8 mouse cellular contexts compared by ENCODE assay signal in genomic region chr3:99253497-99254451, GRCm38 (mm10). TPM values are rescaled to one million over a fixed set of nuclear protein-coding genes. Genes with fewer than 3 reads are reported as not detected.
DNase-seq lines count a peak whose midpoint lies in the region; ATAC-seq and TF ChIP-seq lines count a peak whose summit lies in the region.

No protein-coding gene starts in this region.

- peak overlapping the region; percentile 51 for H3K4me3 ChIP-seq in heart, adult 2 months
- peak overlapping the region; percentile 33 for H3K4me3 ChIP-seq in forebrain, embryonic 15.5 days
- H3K4me3 ChIP-seq in hindbrain, postnatal 0 days (ENCODE audit: low read length), result peak overlapping the region; percentile 28
- H3K4me3 ChIP-seq in stomach, postnatal 0 days (ENCODE audit: low read depth, low read length), result peak overlapping the region; percentile 47

- peak; percentile 63 for ATAC-seq in forebrain, embryonic 15.5 days (replicated peaks)
- peak; percentile 36; the same call in 1 of the 2 replicates for ATAC-seq in hindbrain, postnatal 0 days
- 0 out of 2 replicates have a peak, but pooled peaks have one; percentile 25 for ATAC-seq in stomach, postnatal 0 days (ENCODE audit: low FRiP score, low TSS enrichment)

- WGBS in heart, adult 2 months, result 1% methylated on average over 73 of the region's 73 CpGs
- WGBS in forebrain, embryonic 15.5 days, result under 1% methylated on average over 72 of the region's 73 CpGs
- under 1% methylated on average over 69 of the region's 73 CpGs for WGBS in hindbrain, postnatal 0 days
- WGBS in stomach, postnatal 0 days, result 1% methylated on average over 73 of the region's 73 CpGs

- H3K4me1 ChIP-seq in heart, adult 2 months (ENCODE audit: control insufficient read depth, insufficient read depth, low read length), result no peaks in the 10 kb centered on the region
- H3K4me1 ChIP-seq in forebrain, embryonic 15.5 days, result peaks cover 13% of the 10 kb centered on the region
- H3K4me1 ChIP-seq in hindbrain, postnatal 0 days (ENCODE audit: insufficient read depth, low read length), result no peaks in the 10 kb centered on the region
- no peaks in the 10 kb centered on the region for H3K4me1 ChIP-seq in stomach, postnatal 0 days (replicated peaks; ENCODE audit: control insufficient read depth, insufficient read depth)

- intact Hi-C loops in heart, adult 2 months (cut with DNase I), result loop anchor here (10.0 kb wide), 1 partner anchor 571 kb away; no protein-coding TSS in a partner anchor

- H3K36me3 ChIP-seq in heart, adult 2 months (ENCODE audit: control insufficient read depth, insufficient read depth, low read length), result no peaks in the 10 kb centered on the region
- H3K36me3 ChIP-seq in forebrain, embryonic 15.5 days, result no peaks in the 10 kb centered on the region
- no peaks in the 10 kb centered on the region for H3K36me3 ChIP-seq in hindbrain, postnatal 0 days (ENCODE audit: insufficient read depth, low read length)
- H3K36me3 ChIP-seq in stomach, postnatal 0 days (ENCODE audit: control insufficient read depth, insufficient read depth, low read length), result no peaks in the 10 kb centered on the region

- peak; percentile 33 to 64 for DNase-seq in heart, adult 2 months
- DNase-seq in heart, postnatal 4 days, result no peak
- DNase-seq in NIH3T3 (ENCODE audit: low read depth), result peak; percentile 91
- DNase-seq in hindbrain, postnatal 0 days (ENCODE audit: low spot score), result no peak
- DNase-seq in lung, postnatal 36 days, result peak; percentile 8
- no peak for DNase-seq in stomach, postnatal 0 days (ENCODE audit: low spot score)
- DNase-seq in frontal cortex, postnatal 10 days (ENCODE audit: low spot score in 2 of 2), result no peak

- H3K27ac ChIP-seq in heart, adult 2 months, result no peak overlapping the region
- no peak overlapping the region for H3K27ac ChIP-seq in forebrain, embryonic 15.5 days (replicated peaks)
- no peak overlapping the region for H3K27ac ChIP-seq in hindbrain, postnatal 0 days
- H3K27ac ChIP-seq in stomach, postnatal 0 days (replicated peaks), result no peak overlapping the region

- peaks cover 53% of the 10 kb centered on the region for H3K27me3 ChIP-seq in heart, adult 2 months (ENCODE audit: control insufficient read depth, insufficient read depth, low read length)
- peaks cover 93% of the 10 kb centered on the region for H3K27me3 ChIP-seq in forebrain, embryonic 15.5 days
- H3K27me3 ChIP-seq in hindbrain, postnatal 0 days (ENCODE audit: insufficient read depth, low read length), result peaks cover 92% of the 10 kb centered on the region
- H3K27me3 ChIP-seq in stomach, postnatal 0 days (ENCODE audit: control insufficient read depth, insufficient read depth, low read length), result peaks cover 44% of the 10 kb centered on the region

- no peak for TF ChIP-seq EP300 in heart, adult 2 months (IDR thresholded peaks at IDR 0.05; ENCODE audit: insufficient read depth, low read depth, low read length)
- no peak for TF ChIP-seq EP300 in stomach, postnatal 0 days (optimal IDR thresholded peaks at IDR 0.05)

- peak overlapping the region; percentile 44; the same call in 1 of the 2 replicates for H3K9ac ChIP-seq in heart, adult 2 months (ENCODE audit: low read depth, low read length)
- H3K9ac ChIP-seq in forebrain, embryonic 15.5 days (replicated peaks), result 0 out of 2 replicates have a peak overlapping the region, but pooled peaks have one; percentile 17
- H3K9ac ChIP-seq in hindbrain, postnatal 0 days (replicated peaks; ENCODE audit: low read length), result no peak overlapping the region
- H3K9ac ChIP-seq in stomach, postnatal 0 days (ENCODE audit: low read length), result peak overlapping the region; percentile 31; the same call in 1 of the 2 replicates

- peak overlapping the region; percentile 43 for H3K4me2 ChIP-seq in forebrain, embryonic 15.5 days (replicated peaks)
- H3K4me2 ChIP-seq in hindbrain, postnatal 0 days (ENCODE audit: low read depth, low read length), result peak overlapping the region; percentile 48
- peak overlapping the region; percentile 76 for H3K4me2 ChIP-seq in stomach, postnatal 0 days (replicated peaks; ENCODE audit: low read depth)

- no peak for TF ChIP-seq CTCF in heart, adult 2 months (IDR thresholded peaks at IDR 0.05)
- no peak for TF ChIP-seq CTCF in hindbrain, postnatal 0 days (IDR thresholded peaks at IDR 0.05; ENCODE audit: low read depth)
- no peak for TF ChIP-seq CTCF in stomach, postnatal 0 days (IDR thresholded peaks at IDR 0.05; ENCODE audit: low read depth)

- H3K9me3 ChIP-seq in forebrain, embryonic 15.5 days, result no peaks in the 10 kb centered on the region
- no peaks in the 10 kb centered on the region for H3K9me3 ChIP-seq in hindbrain, postnatal 0 days (ENCODE audit: low read length)
- H3K9me3 ChIP-seq in stomach, postnatal 0 days (ENCODE audit: control insufficient read depth, low read length), result no peaks in the 10 kb centered on the region

- TF ChIP-seq POLR2A in heart, adult 2 months (IDR thresholded peaks at IDR 0.05; ENCODE audit: insufficient read depth, low read depth, low read length), result no peak

- no peaks in the 10 kb centered on the region for H3K79me2 ChIP-seq in heart, adult 2 months (replicated peaks; ENCODE audit: control insufficient read depth, insufficient read depth, low read length)

RNA-seq across cellular contexts. Expression of gene Tbx15, which starts 13.6 kb away (rescaled TPM):
- under 1 TPM; 0.07 to 0.29 TPM for total RNA-seq in heart, adult 2 months (2021)
- 0.18 and 0.27 TPM in 2 replicates for polyA plus RNA-seq in heart, adult 2 months (2012; rRNA removed)
- total RNA-seq in heart, postnatal 4 days (2021), result under 1 TPM; 0.36 to 0.52 TPM
- 0.56 and 0.69 TPM in 2 replicates for polyA plus RNA-seq in forebrain, embryonic 15.5 days (2015; fragmentation: Nextera tagmentation; extraction: Ambion mirVana)
- 2.9 and 4.3 TPM in 2 replicates for total RNA-seq in hindbrain, postnatal 0 days (2014; rRNA removed)
- 0.64 TPM in 2 replicates for polyA plus RNA-seq in hindbrain, postnatal 0 days (2015; fragmentation: Nextera tagmentation; extraction: Ambion mirVana)
- polyA plus RNA-seq in stomach, postnatal 0 days (2015; fragmentation: Nextera tagmentation; extraction: Ambion mirVana), result not detected in 2 replicates

Comparison
In these comparisons a context has a peak if more than half of its experiments do, and no peak if none do; other contexts are left out.
1. DNase-seq: peak in heart, adult 2 months (2 of 2), NIH3T3 (single experiment) and lung, postnatal 36 days (single experiment); none in heart, postnatal 4 days (single experiment), hindbrain, postnatal 0 days (single experiment), stomach, postnatal 0 days (single experiment) and frontal cortex, postnatal 10 days (0 of 2).
2. Peak in every context shown above with its lines, with median percentiles within 50 percentile points of each other: H3K4me3 ChIP-seq, ATAC-seq and H3K4me2 ChIP-seq.